Mouse (Mus musculus) hindbrain, embryonic 14.5 days (tissue): ENCODE results near the gene Asap2. TPM values are rescaled to one million over a fixed set of nuclear protein-coding genes. Genes with fewer than 3 reads are reported as not detected.

Source experiments
- ATAC-seq: fragments of 200-750 bp; cut with Nextera tagmentation; 2 replicates; pipeline ENCODE4 v1.8.0; 2017; ENCODE audit warnings: moderate number of reproducible peaks, mild to moderate bottlenecking, moderate TSS enrichment, moderate library complexity; ENCODE audit not compliant: low FRiP score
- DNase-seq: peaks from one replicate; pipeline ENCODE4 v3.0.0-alpha.2; 2015; ENCODE audit warnings: low spot score
- H3K27ac ChIP-seq: fragments of 300-500 bp; sonication (generic); 2 replicates; pipeline ENCODE4 v1.5.1; 2014; ENCODE audit warnings: mild to moderate bottlenecking, moderate library complexity
- H3K27me3 ChIP-seq: fragments of 300-500 bp; sonication (generic); 2 replicates; pipeline ENCODE4 v1.6.1; 2014; ENCODE audit warnings: mild to moderate bottlenecking, low read length, mixed read lengths; ENCODE audit not compliant: control insufficient read depth, insufficient read depth
- H3K36me3 ChIP-seq: fragments of 300-500 bp; sonication (generic); replicated peaks from 2 replicates; pipeline ENCODE4 v1.6.1; 2014; ENCODE audit not compliant: control insufficient read depth, insufficient read depth
- H3K4me1 ChIP-seq: fragments of 300-500 bp; sonication (generic); replicated peaks from 2 replicates; pipeline ENCODE4 v1.6.1; 2014; ENCODE audit warnings: antibody characterized with exemption, low read length, mixed read lengths; ENCODE audit not compliant: control insufficient read depth, insufficient read depth
- H3K4me2 ChIP-seq: fragments of 300-500 bp; sonication (generic); replicated peaks from 2 replicates; pipeline ENCODE4 v1.6.1; 2014; ENCODE audit warnings: mild to moderate bottlenecking, moderate library complexity
- H3K4me3 ChIP-seq: fragments of 300-500 bp; sonication (generic); replicated peaks from 2 replicates; pipeline ENCODE4 v1.5.1; 2014; ENCODE audit warnings: mild to moderate bottlenecking, low read length
- H3K9ac ChIP-seq: fragments of 300-500 bp; sonication (generic); 2 replicates; pipeline ENCODE4 v1.6.1; 2014
- H3K9me3 ChIP-seq: fragments of 300-500 bp; sonication (generic); 2 replicates; pipeline ENCODE4 v1.6.1; 2016; ENCODE audit warnings: low read length; ENCODE audit not compliant: control insufficient read depth
- whole genome bisulfite sequencing: fragments of 180-500 bp; shearing (Covaris S2); extraction: QIAGEN DNeasy Blood & Tissue Kit; methylation state at CpG from one replicate; pipeline ENCODE4 v1.1.7; 2014; 5-methylcytosine and 5-hydroxymethylcytosine counted together
- polyA plus RNA-seq: library from polyadenylated mRNA; unstranded; fragments of >200 nt; fragmentation: Nextera tagmentation; extraction: Ambion mirVana; gene quantifications from 2 replicates; pipeline ENCODE4 v1.2.1, GENCODE M21; 2014

The Asap2 gene
- polyA plus RNA-seq, 1 experiment from 2014 or later = 17.7 TPM

GRCm38 (mm10) chr12:21208172-21208795, 218.0 kb downstream of the Asap2 start:
- H3K27ac ChIP-seq = no peak overlapping the region
- WGBS = 91% methylated on average over 11 of the region's 11 CpGs
- ATAC-seq (no peak), DNase-seq (no peak)
- H3K9ac ChIP-seq = no peak overlapping the region
- H3K9me3 ChIP-seq = no peaks in the 10 kb centered on the region
- no peak overlapping the region for H3K4me2 ChIP-seq
- H3K4me3 ChIP-seq = no peak overlapping the region
- H3K27me3 ChIP-seq = no peaks in the 10 kb centered on the region
- peaks cover 41% of the 10 kb centered on the region for H3K36me3 ChIP-seq
- H3K4me1 ChIP-seq = peaks cover 15% of the 10 kb centered on the region

- H3K27ac ChIP-seq = no peak overlapping the region
- H3K4me2 ChIP-seq = no peak overlapping the region
- H3K4me3 ChIP-seq = no peak overlapping the region
- H3K36me3 ChIP-seq = peaks cover 49% of the 10 kb centered on the region
- DNase-seq (no peak), ATAC-seq (no peak)
- H3K27me3 ChIP-seq = no peaks in the 10 kb centered on the region
- no peak overlapping the region for H3K9ac ChIP-seq
- 75% methylated on average over 10 of the region's 10 CpGs for WGBS
- H3K9me3 ChIP-seq = no peaks in the 10 kb centered on the region
- H3K4me1 ChIP-seq = peaks cover 13% of the 10 kb centered on the region
These were observed 219.0 kb downstream of the Asap2 start for GRCm38 (mm10) chr12:21209273-21209672.

GRCm38 (mm10) chr12:21212876-21213275, 222.6 kb downstream of the Asap2 start:
- H3K27me3 ChIP-seq = no peaks in the 10 kb centered on the region
- no peak for DNase-seq
- H3K4me1 ChIP-seq = no peaks in the 10 kb centered on the region
- no peak overlapping the region for H3K27ac ChIP-seq
- no peak overlapping the region for H3K4me3 ChIP-seq
- no peak overlapping the region for H3K4me2 ChIP-seq
- H3K9ac ChIP-seq = no peak overlapping the region
- 94% methylated on average over 17 of the region's 17 CpGs for WGBS
- no peak for ATAC-seq
- H3K36me3 ChIP-seq = peaks cover 59% of the 10 kb centered on the region
- H3K9me3 ChIP-seq = no peaks in the 10 kb centered on the region

GRCm38 (mm10) chr12:21214551-21215165, 224.4 kb downstream of the Asap2 start:
- no peaks in the 10 kb centered on the region for H3K27me3 ChIP-seq
- peaks cover 57% of the 10 kb centered on the region for H3K36me3 ChIP-seq
- H3K9me3 ChIP-seq = no peaks in the 10 kb centered on the region
- no peak overlapping the region for H3K9ac ChIP-seq
- H3K4me3 ChIP-seq = no peak overlapping the region
- no peak overlapping the region for H3K27ac ChIP-seq
- no peak for ATAC-seq
- no peaks in the 10 kb centered on the region for H3K4me1 ChIP-seq
- no peak for DNase-seq
- no peak overlapping the region for H3K4me2 ChIP-seq
- 94% methylated on average over 8 of the region's 8 CpGs for WGBS

GRCm38 (mm10) chr12:21217776-21218444, 227.7 kb downstream of the Asap2 start:
- no peak overlapping the region for H3K27ac ChIP-seq
- H3K9me3 ChIP-seq = no peaks in the 10 kb centered on the region
- H3K36me3 ChIP-seq = peaks cover 62% of the 10 kb centered on the region
- no peak overlapping the region for H3K9ac ChIP-seq
- H3K27me3 ChIP-seq = no peaks in the 10 kb centered on the region
- DNase-seq = no peak
- H3K4me2 ChIP-seq = no peak overlapping the region
- H3K4me1 ChIP-seq = no peaks in the 10 kb centered on the region
- H3K4me3 ChIP-seq = no peak overlapping the region
- 91% methylated on average over 11 of the region's 11 CpGs for WGBS
- no peak for ATAC-seq

GRCm38 (mm10) chr12:21220596-21220995, 230.3 kb downstream of the Asap2 start:
- H3K4me2 ChIP-seq = no peak overlapping the region
- 0 out of 2 replicates have a peak, but pooled peaks cover 3% of the 10 kb centered on the region for H3K4me1 ChIP-seq
- H3K9ac ChIP-seq = no peak overlapping the region
- 90% methylated on average over 1 of the region's 1 CpGs for WGBS
- H3K27ac ChIP-seq = no peak overlapping the region
- H3K36me3 ChIP-seq = peaks cover 66% of the 10 kb centered on the region
- no peaks in the 10 kb centered on the region for H3K9me3 ChIP-seq
- no peak overlapping the region for H3K4me3 ChIP-seq
- ATAC-seq (no peak), DNase-seq (no peak)
- no peaks in the 10 kb centered on the region for H3K27me3 ChIP-seq

- Histone ChIP-seq H3K9me3 (no peaks in the 10 kb centered on the region), H3K27ac (no peak overlapping the region), H3K4me3 (no peak overlapping the region), H3K27me3 (no peaks in the 10 kb centered on the region), H3K9ac (no peak overlapping the region), H3K4me2 (no peak overlapping the region), H3K4me1 (0 out of 2 replicates have a peak, but pooled peaks cover 4% of the 10 kb centered on the region), H3K36me3 (peaks cover 36% of the 10 kb centered on the region)
- ATAC-seq = no peak
- DNase-seq = no peak
- WGBS = 85% methylated on average over 4 of the region's 4 CpGs
These were observed 233.7 kb downstream of the Asap2 start for GRCm38 (mm10) chr12:21223923-21224322.

- Histone ChIP-seq H3K9ac (no peak overlapping the region), H3K27ac (0 out of 2 replicates have a peak overlapping the region, but pooled peaks have one; percentile 14), H3K36me3 (peaks cover 44% of the 10 kb centered on the region), H3K27me3 (no peaks in the 10 kb centered on the region), H3K4me3 (no peak overlapping the region), H3K4me1 (peaks cover 4% of the 10 kb centered on the region; the same call in 1 of the 2 replicates), H3K9me3 (no peaks in the 10 kb centered on the region), H3K4me2 (no peak overlapping the region)
- DNase-seq (no peak), ATAC-seq (no peak)
- WGBS = 67% methylated on average over 8 of the region's 8 CpGs
These were observed 235.1 kb downstream of the Asap2 start for GRCm38 (mm10) chr12:21225358-21225757.

GRCm38 (mm10) chr12:21226316-21226715, 236.1 kb downstream of the Asap2 start:
- H3K4me1 ChIP-seq = peaks cover 4% of the 10 kb centered on the region; the same call in 1 of the 2 replicates
- WGBS = 93% methylated on average over 9 of the region's 9 CpGs
- ATAC-seq = no peak

More at GRCm38 (mm10) chr12:21226316-21226715, 236.1 kb downstream of the Asap2 start:
- no peaks in the 10 kb centered on the region for H3K9me3 ChIP-seq
- no peak overlapping the region for H3K27ac ChIP-seq
- no peak overlapping the region for H3K4me3 ChIP-seq
- H3K4me2 ChIP-seq = no peak overlapping the region
- H3K36me3 ChIP-seq = peaks cover 44% of the 10 kb centered on the region
- DNase-seq = no peak
- no peaks in the 10 kb centered on the region for H3K27me3 ChIP-seq
- H3K9ac ChIP-seq = no peak overlapping the region
